Mouse (Mus musculus): ENCODE measurements at regions not wholly inside any gene's neighbourhood (a gene's known extent, or its start where the extent isn't known, plus 50 kb on each side); places are given as distances from the start of the nearest gene placed in this dataset.

DNA sequence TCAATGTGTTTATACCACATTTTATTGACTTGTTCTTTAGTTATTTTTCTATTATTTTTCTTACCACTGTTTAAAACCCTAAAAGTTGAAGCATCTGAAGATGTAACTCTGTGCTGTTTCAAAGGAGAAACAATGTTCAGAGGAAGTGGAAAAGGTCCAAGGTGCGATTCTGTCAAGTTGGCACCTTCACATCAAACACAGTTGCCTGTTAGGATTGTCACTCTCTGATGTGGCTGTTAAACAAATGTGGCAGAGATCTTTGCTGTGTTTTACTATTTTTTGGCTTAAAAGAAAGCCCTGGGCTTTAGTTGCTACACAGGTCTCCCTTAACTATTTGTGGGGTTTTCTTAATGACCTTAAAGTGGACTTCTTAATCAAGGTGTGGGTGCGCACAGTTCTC, 190.2 kb upstream of the Cxcr4 start:
- DNase-seq (ENCODE audit: low read depth, low spot score): no peak

DNA sequence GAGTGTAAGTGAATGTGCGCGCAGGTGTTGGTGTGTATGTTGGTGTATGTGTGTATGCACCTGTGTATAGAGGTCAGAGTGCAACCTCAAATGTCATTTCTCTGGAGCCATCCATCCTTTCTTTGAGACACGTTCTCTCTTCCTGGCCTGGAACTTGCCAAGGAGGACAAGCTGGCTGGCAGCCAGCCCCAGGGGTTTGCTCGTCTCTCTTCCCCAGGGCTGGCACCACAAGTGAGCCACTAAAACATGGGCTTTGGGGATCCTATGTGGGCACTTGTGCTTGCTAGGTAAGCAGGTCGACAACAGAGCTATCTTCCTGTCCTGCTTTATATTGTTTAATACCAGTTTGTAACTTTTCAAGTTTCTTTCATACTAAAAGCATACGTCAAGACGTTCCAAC, 189.8 kb upstream of the Cxcr4 start:
- DNase-seq (ENCODE audit: low read depth, low spot score): no peak

GRCm38 (mm10) chr1:128781311-128781710, 189.2 kb upstream of the Cxcr4 start:
- DNase-seq (ENCODE audit: low read depth, low spot score): peak; percentile 44

- no peak for DNase-seq (ENCODE audit: low read depth, low spot score)
These were observed 187.6 kb upstream of the Cxcr4 start for GRCm38 (mm10) chr1:128779586-128780158.

- no peak for DNase-seq (ENCODE audit: low read depth, low spot score)
These were observed 180.3 kb upstream of the Cxcr4 start for GRCm38 (mm10) chr1:128772440-128772839.

- DNase-seq (ENCODE audit: low read depth, low spot score): no peak
These were observed 178.7 kb upstream of the Cxcr4 start for GRCm38 (mm10) chr1:128770786-128771185.

DNA sequence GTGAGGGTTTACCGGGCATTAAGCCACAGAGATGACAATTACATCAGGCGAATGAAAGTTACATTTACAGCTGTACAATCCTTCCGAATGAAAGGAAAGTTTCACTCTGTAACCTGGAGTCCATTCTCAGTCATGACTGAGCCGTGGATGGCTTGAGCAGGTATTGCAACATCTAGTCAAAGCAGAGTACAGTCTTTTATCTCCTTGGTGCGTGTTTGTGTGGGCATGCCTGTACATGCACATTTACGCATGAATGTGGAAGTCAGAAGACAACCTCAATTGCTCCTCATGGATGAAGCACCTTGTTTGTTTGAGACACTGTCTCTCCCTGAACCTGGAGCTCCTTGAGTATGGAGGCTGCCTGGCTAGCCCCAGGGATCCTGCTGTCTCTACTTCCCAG, 175.9 kb upstream of the Cxcr4 start:
- no peak for DNase-seq (ENCODE audit: low read depth, low spot score)

GRCm38 (mm10) chr1:128767415-128767814, 175.3 kb upstream of the Cxcr4 start:
- DNase-seq (ENCODE audit: low read depth, low spot score): no peak

DNA sequence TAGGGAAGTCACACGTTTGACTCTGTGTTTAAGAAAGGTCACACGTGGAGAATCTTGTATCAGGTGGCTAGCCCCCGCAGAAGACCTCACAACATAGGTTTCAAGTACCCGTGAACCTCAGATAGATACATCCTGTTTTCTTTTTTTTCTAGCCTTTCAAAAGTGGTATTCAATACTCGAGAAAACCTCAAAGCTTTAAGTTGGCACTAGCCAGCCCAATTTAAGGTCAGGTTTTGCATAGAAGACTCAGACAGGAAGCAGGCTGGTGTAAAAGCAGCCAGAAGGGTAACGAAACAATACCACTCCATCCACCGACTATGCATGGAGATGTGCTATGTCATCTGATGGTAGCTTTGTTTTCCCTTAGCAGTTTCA, 174.8 kb upstream of the Cxcr4 start:
- DNase-seq (ENCODE audit: low read depth, low spot score): no peak

GRCm38 (mm10) chr1:128766193-128766893, 174.2 kb upstream of the Cxcr4 start:
- no peak for DNase-seq (ENCODE audit: low read depth, low spot score)

DNA sequence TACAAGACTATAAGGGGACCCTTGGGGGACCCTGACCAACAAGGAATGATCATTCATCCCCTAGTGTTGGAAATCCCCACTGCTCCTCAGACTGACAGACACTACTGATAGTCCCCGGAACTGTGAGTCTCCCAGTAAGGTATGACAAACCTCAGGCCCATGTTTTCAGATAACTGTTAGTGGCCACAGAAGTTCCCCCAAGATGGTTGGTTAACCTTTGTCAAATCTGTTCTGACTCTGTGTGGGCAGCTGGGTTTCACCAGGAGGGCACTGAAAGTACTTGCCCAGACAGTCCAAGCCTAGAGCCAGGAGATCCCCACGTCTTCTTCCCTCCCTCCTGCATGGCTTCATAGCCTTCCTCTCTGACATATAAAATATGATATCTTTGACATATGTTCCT, 173.5 kb upstream of the Cxcr4 start:
- no peak for DNase-seq (ENCODE audit: low read depth, low spot score)

DNA sequence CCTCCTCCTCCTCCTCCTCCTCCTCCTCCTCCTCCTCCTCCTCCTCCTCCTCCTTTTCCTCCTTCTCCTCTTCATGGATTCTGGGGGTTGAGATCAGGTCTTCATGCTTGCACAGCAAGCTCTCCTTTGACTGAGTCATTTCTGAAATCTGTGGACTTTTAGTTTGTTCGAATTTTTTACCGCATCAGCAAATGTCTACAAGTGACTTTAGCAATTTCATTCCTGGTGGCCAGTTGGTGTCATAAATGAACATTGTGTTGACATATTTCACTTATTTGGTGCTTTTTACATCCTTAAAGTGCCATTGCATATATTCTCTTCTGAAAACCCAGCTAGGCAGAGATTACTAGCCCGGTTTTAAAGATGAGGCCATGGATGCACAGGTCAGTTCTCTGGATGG, 173.0 kb upstream of the Cxcr4 start:
- DNase-seq (ENCODE audit: low read depth, low spot score): no peak

DNA sequence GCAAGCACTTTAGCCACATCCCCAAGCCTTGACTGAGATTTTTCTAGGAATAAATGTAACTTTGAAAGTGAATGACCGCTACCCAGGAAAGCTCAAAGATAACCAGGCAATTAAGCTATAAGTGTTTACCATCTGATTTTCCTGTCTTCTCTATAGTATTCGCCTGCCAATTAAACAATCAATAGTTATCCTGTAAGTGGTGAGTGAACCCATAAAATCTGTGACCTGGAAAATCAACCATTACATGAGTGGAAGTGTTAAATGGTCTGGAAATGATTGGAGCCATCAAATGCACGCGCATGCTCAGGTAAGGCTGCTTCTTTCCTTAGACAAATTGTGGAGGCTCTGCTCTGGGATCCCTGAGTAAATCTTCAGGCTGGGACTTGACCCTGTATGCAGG, 170.8 kb upstream of the Cxcr4 start:
- DNase-seq (ENCODE audit: low read depth, low spot score): no peak

DNA sequence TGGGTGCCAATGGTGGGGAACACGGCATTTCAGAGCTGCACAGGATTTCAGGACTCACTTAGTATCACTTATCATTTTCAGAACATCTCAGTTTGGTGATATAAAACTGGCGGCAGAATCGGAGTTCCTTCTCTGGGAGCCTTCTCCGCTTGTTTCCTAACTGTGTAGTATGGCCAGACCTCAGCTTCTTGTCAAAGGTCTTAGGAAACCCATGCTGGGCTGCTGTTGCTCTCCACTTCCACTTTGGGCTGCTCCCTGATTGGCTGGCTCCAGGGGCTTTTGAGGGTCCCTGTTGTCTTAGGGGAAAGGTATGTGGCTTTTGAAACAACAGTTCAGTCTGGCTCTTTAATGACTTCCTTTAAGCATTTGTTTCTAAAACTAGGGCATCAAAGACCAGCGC, 170.0 kb upstream of the Cxcr4 start:
- DNase-seq (ENCODE audit: low read depth, low spot score): no peak

GRCm38 (mm10) chr1:128758802-128759481, 166.8 kb upstream of the Cxcr4 start:
- no peak for DNase-seq (ENCODE audit: low read depth, low spot score)

GRCm38 (mm10) chr1:128758294-128758801, 166.3 kb upstream of the Cxcr4 start:
- DNase-seq (ENCODE audit: low read depth, low spot score): no peak

DNA sequence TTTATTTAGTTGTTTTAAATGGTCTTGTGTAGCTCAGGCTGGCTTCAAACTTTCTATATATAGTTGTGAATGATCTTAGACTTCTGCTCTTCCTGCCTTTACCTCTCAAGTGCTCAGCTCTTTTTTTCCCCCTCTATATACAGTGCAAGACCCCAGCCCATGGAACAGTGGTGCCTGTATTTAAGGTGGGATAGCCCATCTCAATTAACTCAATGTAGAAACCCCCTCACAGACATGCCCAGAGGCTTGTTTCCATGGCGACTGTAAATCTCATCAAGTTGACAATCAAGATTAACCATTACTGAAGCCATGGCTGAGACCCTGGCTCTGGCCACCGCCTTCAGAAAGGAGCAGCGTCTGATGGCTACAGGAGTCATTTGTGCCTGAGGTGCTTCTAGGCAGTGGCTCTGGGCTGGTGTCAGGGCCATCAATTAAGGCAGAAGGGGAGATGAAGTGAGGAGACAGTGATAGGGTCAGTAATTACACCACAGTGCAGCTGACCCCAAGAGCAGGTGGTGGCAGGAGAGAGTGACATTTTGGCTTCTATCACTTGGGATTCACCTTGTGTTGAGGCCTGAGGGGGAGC, 161.4 kb upstream of the Cxcr4 start:
- DNase-seq (ENCODE audit: low read depth, low spot score): no peak

GRCm38 (mm10) chr1:128749437-128749994, 157.4 kb upstream of the Cxcr4 start:
- DNase-seq (ENCODE audit: low read depth, low spot score): no peak

DNA sequence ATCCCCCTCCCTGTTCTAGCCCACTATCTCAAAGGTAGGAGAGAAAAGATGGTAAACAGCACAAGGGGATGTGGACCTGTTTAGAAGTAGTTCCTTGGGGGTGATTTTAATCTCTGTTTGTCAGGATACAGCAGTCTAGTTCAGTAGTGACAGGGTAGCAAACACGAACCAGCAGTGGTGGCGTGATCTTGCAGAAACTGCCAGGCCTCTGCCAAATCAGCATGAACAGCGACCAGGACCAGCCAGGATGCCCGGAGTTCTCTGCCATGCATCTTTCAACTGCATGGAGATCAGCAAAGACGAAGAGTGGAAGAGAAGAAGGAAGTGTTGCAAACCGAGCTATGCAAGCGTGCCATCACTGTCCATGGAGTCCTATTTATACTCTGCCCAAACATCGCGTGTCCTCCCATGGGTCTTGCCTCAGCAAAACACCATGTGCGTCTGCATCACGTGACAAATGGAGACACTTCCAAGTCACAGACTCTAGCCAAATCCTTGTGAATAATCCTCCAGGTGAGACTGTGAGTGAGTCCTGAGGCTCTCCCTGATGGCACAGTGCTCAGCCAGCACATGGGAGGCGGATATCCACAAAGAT, 155.2 kb upstream of the Cxcr4 start:
- no peak for DNase-seq (ENCODE audit: low read depth, low spot score)

GRCm38 (mm10) chr1:128746461-128747009, 154.4 kb upstream of the Cxcr4 start:
- DNase-seq (ENCODE audit: low read depth, low spot score): no peak

GRCm38 (mm10) chr1:128740616-128741015, 148.5 kb upstream of the Cxcr4 start:
- DNase-seq (ENCODE audit: low read depth, low spot score): peak; percentile 32

GRCm38 (mm10) chr1:128738152-128738551, 146.1 kb upstream of the Cxcr4 start:
- DNase-seq (ENCODE audit: low read depth, low spot score): no peak
